Mouse (Mus musculus) forebrain, embryonic 10.5 days (tissue): ENCODE results near the gene Zfp213. TPM values are rescaled to one million over a fixed set of nuclear protein-coding genes. Genes with fewer than 3 reads are reported as not detected.

ENCODE experiments used
- DNase-seq: peaks from one replicate; pipeline ENCODE4 v3.0.0-alpha.2; 2017; ENCODE audit warnings: low spot score; ENCODE audit errors: extremely low spot score
- H3K27ac ChIP-seq: fragments of 300-500 bp; sonication (generic); 2 replicates; pipeline ENCODE4 v1.5.1; 2016; ENCODE audit warnings: mild to moderate bottlenecking
- H3K27me3 ChIP-seq: fragments of 300-500 bp; sonication (generic); 2 replicates; pipeline ENCODE4 v1.6.1; 2016; ENCODE audit warnings: mild to moderate bottlenecking; ENCODE audit not compliant: poor library complexity, severe bottlenecking
- H3K36me3 ChIP-seq: fragments of 300-500 bp; sonication (generic); replicated peaks from 2 replicates; pipeline ENCODE4 v1.6.1; 2016; ENCODE audit warnings: mild to moderate bottlenecking, moderate library complexity
- H3K4me1 ChIP-seq: fragments of 300-500 bp; sonication (generic); 2 replicates; pipeline ENCODE4 v1.6.1; 2016
- H3K4me3 ChIP-seq: fragments of 300-500 bp; sonication (generic); 2 replicates; pipeline ENCODE4 v1.5.1; 2016; ENCODE audit warnings: mild to moderate bottlenecking, moderate library complexity
- H3K9me3 ChIP-seq: fragments of 300-500 bp; sonication (generic); 2 replicates; pipeline ENCODE4 v1.6.1; 2016; ENCODE audit warnings: mild to moderate bottlenecking, moderate library complexity
- WGBS: fragments of 180-500 bp; shearing (Covaris S2); methylation state at CpG from one replicate; pipeline ENCODE4 v1.1.7; 2016; 5-methylcytosine and 5-hydroxymethylcytosine counted together
- polyA plus RNA-seq: library from polyadenylated mRNA; unstranded; fragments of >200 nt; fragmentation: Nextera tagmentation; extraction: Ambion mirVana; gene quantifications from 2 replicates; pipeline ENCODE4 v1.2.1, GENCODE M21; 2016

Zfp213 gene
- polyA plus RNA-seq: 27.6 and 29.9 TPM in 2 replicates

DNA sequence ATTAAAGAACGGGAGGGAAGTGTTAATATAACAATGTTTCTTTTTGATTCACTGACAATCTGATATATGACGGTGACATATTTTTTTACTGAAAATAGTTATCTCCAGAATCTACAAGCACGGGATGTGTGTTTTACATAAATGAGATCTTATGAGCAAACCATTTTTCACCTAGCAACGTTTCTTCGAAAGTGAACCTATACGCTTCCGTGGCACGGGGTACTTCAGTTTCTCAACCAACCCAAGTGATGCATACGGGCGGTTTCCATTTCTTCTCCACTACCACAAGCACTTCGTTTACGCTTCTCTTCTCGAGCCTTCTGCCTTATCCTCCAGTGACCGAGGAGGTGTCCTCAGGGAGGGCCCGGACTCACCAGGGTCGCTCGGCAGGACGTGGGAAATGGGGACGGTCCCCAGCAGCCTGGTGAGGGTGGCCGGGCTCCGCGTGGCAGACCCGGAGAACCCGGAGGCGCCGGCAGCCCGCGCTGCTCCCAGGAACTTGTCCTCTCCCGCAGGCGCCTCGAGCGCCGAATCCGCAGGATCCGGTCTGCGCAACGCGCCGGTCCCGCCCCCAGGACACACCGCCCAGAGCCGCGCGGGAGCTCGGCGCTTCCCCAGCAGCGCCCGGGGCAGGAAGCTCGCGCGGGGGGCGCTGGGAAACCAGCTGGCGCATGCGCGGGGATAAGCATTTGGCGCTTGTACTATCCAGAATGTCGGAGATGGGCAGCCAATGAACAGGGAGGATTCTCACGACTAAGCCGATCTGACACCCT lies at the start of gene Zfp213:
Gene Zfp213, minus strand, starts transcription at position 644 of the 773 bp plus-strand sequence.
- peaks cover 16% of the 10 kb centered on the region for H3K4me1 ChIP-seq
- peak; percentile 91 for DNase-seq
- no peaks in the 10 kb centered on the region for H3K9me3 ChIP-seq
- no peaks in the 10 kb centered on the region for H3K27me3 ChIP-seq
- peak within 1 kb of the TSS; percentile 92 for H3K27ac ChIP-seq
- peak within 1 kb of the TSS; percentile 71 for H3K4me3 ChIP-seq
- WGBS: 1% methylated on average over 59 of the region's 59 CpGs
- peaks cover 28% of the 10 kb centered on the region for H3K36me3 ChIP-seq

DNA sequence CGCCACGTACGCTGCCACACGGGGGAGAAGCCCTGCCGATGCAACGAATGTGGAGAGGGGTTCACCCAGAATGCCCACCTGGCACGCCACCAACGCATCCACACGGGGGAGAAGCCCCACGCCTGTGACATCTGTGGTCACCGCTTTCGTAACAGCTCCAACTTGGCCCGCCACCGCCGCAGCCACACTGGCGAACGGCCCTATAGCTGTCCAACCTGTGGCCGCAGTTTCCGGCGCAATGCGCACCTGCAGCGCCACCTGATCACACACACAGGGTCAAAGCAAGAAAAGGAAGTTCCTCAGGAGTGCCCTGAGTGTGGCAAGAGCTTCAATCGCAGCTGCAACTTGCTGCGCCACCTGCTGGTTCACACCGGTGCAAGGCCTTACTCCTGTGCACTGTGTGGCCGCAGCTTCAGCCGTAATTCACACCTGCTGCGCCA lies 46.3 kb upstream of the Zfp213 start:
- no peaks in the 10 kb centered on the region for H3K27me3 ChIP-seq
- H3K4me3 ChIP-seq: no peak overlapping the region
- WGBS: 91% methylated on average over 28 of the region's 28 CpGs
- no peak for DNase-seq
- no peaks in the 10 kb centered on the region for H3K36me3 ChIP-seq
- H3K27ac ChIP-seq: no peak overlapping the region
- no peaks in the 10 kb centered on the region for H3K4me1 ChIP-seq
- no peaks in the 10 kb centered on the region for H3K9me3 ChIP-seq

DNA sequence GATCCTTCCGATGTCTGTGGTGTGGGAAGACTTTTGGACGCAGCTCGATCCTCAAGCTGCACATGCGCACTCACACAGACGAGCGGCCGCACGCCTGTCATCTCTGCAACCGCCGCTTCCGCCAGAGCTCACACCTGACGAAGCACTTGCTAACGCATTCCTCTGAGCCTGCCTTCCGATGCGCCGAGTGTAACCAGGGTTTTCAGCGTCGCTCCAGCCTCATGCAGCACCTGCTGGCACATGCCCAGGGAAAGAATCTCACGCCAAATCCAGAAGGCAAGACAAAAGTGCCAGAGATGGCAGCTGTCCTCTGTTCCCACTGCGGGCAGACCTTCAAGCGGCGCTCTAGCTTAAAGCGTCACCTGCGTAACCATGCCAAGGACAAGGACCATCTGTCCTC lies 45.6 kb upstream of the Zfp213 start:
- no peak overlapping the region for H3K4me3 ChIP-seq
- H3K27ac ChIP-seq: no peak overlapping the region
- no peaks in the 10 kb centered on the region for H3K27me3 ChIP-seq
- no peak for DNase-seq
- no peaks in the 10 kb centered on the region for H3K36me3 ChIP-seq
- no peaks in the 10 kb centered on the region for H3K9me3 ChIP-seq
- H3K4me1 ChIP-seq: no peaks in the 10 kb centered on the region
- WGBS: 94% methylated on average over 24 of the region's 24 CpGs

DNA sequence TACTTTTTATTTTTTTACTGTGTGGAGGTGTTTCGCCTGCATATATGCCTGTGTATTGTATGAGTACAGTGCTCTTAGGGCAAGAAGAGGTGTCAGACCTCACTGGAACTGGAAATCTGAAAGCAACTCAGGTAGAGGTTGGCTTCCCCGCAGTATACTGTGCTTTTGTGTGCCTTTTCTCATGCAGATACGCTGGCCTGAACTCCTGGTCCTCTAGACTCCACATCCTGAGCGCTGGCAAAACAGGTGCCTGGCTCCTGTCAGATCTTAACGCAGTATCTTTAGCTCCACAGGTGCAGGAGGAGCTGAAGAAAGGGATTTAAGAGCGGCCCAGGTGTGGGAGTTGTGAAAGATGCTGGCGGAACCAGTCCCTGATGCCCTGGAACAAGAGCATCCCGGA lies 41.2 kb upstream of the Zfp213 start:
- Histone ChIP-seq H3K4me1 (peaks cover 27% of the 10 kb centered on the region), H3K36me3 (no peaks in the 10 kb centered on the region), H3K27me3 (no peaks in the 10 kb centered on the region), H3K27ac (no peak overlapping the region), H3K4me3 (no peak overlapping the region), H3K9me3 (no peaks in the 10 kb centered on the region)
- WGBS: 87% methylated on average over 8 of the region's 8 CpGs
- no peak for DNase-seq

DNA sequence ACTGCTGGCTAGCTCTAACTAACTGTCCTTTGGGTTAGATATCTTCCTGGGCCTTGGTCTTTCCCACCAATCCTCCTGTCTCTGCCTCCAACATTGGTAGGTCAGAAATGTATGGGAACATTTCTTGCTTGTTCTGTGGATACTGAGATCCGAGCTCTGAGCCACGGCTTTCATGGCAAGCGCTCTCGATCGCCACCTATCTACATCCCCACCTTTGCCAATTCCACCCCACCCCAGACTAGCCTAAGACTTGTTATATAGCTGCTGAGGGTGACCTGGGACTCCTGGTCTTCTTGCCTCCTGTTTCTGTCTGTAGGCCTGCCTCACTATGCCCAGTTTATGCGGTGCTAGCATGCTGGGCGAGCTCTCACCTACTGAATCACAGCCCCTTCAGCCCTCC lies 40.4 kb upstream of the Zfp213 start:
- Histone ChIP-seq H3K36me3 (no peaks in the 10 kb centered on the region), H3K27me3 (no peaks in the 10 kb centered on the region), H3K27ac (no peak overlapping the region), H3K4me3 (no peak overlapping the region), H3K9me3 (no peaks in the 10 kb centered on the region), H3K4me1 (peaks cover 34% of the 10 kb centered on the region)
- no peak for DNase-seq
- WGBS: 77% methylated on average over 7 of the region's 7 CpGs

DNA sequence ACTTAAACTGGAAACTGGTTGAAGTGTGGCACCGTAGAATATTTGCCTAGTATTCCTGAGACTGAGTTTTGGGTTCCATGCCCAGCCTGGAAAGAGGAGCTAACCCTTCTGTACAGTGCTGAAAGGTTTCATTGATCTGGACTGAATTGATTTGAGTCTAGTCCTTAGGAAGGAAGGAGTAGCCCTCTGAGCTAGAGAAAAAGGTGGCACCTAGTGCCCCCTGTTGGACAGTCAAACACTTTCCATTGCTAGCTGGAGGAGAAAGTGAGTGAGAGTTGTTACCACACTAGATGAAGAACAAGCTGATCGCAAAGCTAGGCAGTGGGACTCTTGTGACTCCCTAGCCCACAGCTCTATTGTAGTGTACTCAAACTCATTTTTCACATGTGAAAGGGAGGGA lies 39.5 kb upstream of the Zfp213 start:
- no peaks in the 10 kb centered on the region for H3K9me3 ChIP-seq
- peak; percentile 27 for DNase-seq
- H3K4me1 ChIP-seq: peaks cover 42% of the 10 kb centered on the region
- no peaks in the 10 kb centered on the region for H3K36me3 ChIP-seq
- WGBS: 55% methylated on average over 2 of the region's 2 CpGs
- H3K27me3 ChIP-seq: no peaks in the 10 kb centered on the region
- no peak overlapping the region for H3K4me3 ChIP-seq
- no peak overlapping the region for H3K27ac ChIP-seq

DNA sequence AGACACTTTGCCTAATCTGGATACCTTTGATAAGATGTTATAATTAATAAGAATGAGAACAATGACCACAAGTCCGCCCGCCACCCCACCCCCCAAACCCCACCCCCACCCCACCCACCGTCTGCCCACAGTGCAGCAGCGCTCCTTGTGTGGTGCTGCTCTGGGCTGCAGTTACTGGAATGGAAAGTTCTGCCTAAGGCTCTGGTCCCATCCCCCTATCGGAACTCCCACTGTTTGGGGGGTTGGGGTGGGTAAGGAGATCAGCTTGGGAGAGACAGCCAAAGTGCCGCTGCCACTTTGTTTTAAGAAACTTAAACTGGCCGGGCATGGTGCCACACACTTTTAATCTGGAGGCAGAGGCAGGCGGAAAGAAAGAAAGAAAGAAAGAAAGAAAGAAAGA lies 39.0 kb upstream of the Zfp213 start:
- Histone ChIP-seq H3K27me3 (no peaks in the 10 kb centered on the region), H3K27ac (no peak overlapping the region), H3K4me1 (peaks cover 47% of the 10 kb centered on the region), H3K9me3 (no peaks in the 10 kb centered on the region), H3K4me3 (no peak overlapping the region), H3K36me3 (no peaks in the 10 kb centered on the region)
- 19% methylated on average over 8 of the region's 8 CpGs for WGBS
- DNase-seq: no peak

DNA sequence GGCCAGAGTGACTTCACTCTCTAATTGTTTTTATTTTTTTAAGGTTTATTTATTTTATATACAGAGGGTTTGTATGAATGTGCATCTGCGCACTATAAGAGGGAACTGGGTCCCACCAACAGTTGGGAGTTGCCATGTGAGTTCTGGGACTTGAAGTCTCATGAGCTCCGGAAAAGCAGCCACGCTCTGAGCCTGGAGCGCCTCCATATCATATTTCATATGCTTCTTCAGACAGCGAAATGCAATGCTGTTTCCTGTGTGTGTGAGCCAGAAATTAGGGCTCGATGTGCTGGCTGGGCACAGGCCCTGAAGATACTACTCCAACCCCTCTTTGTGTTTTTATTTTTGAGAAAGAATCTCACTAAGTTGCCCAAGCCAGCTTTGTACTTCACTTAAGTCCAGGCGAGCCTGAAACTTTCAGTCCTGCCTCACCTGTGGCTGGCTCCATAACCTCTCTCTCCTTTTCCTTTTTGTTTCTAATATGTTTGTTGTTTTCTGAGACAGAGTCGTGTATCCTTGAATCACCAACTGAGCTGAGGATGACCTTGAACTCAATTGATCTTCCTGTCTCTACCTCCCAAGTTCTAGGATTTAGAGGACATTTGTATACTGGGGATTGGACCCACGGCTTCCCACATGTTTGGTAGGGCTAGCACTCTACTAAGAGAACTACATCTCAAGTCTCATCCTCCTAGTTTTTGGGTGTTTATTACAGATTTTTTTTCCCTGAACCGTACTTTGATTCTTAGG lies 38.0 kb upstream of the Zfp213 start:
- H3K27me3 ChIP-seq: no peaks in the 10 kb centered on the region
- 41% methylated on average over 10 of the region's 10 CpGs for WGBS
- H3K27ac ChIP-seq: no peak overlapping the region
- H3K4me3 ChIP-seq: no peak overlapping the region
- DNase-seq: no peak
- no peaks in the 10 kb centered on the region for H3K9me3 ChIP-seq
- H3K36me3 ChIP-seq: no peaks in the 10 kb centered on the region
- H3K4me1 ChIP-seq: peaks cover 47% of the 10 kb centered on the region

DNA sequence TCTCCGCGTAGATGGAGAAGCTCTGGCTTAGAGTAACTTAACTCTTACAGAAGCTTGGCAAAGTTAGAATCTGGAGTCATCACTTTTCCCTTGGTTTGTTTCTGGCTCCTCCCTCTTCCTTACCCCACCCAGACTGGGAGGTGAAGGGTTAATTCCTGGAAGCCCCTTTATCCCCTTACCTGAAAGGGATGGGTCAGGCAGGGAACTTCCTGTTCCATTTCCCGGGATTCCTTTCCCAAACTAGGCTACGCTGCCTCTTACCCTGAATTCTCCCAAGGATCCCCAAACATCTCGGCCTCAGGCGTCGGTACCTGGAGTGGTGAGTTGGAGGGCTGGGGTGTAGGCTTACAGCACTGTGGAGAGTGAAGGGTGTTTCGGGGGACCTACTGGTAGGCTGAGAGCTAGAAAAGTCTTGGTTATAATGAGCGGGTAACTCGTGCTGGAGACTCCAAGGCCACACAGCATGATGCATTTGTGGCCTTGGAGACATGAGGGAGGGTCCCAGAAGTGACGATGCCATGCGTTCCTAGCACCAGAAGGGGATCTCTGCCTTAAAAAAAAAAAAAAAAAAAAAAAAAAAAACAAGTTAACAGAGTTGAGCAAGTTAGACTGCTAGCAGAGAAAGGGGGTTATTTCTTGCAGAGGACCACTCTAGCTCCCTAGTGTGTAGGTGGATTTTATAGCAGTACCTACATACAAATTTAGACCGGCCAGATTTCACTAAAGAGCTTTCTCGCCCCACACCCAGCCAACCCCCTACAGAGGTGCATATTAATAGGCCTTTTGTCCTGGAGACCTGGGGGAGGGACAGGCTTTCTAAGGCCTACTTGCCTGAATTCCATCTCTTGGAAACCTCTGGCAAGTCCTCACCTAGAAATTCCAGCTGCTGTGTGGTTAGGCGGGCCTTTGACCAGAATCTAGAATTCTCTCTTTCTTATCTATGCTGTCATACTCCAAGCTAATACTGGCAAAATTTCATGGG lies 36.9 kb upstream of the Zfp213 start, which contains the start of gene Zscan10:
Gene Zscan10, plus strand, starts transcription at position 216 of the 982 bp plus-strand sequence.
- DNase-seq: no peak
- Histone ChIP-seq H3K27me3 (no peaks in the 10 kb centered on the region), H3K4me1 (peaks cover 47% of the 10 kb centered on the region), H3K4me3 (peak within 1 kb of the TSS; percentile 55), H3K36me3 (no peaks in the 10 kb centered on the region), H3K27ac (peak within 1 kb of the TSS; percentile 84), H3K9me3 (no peaks in the 10 kb centered on the region)
- WGBS: 19% methylated on average over 15 of the region's 15 CpGs

DNA sequence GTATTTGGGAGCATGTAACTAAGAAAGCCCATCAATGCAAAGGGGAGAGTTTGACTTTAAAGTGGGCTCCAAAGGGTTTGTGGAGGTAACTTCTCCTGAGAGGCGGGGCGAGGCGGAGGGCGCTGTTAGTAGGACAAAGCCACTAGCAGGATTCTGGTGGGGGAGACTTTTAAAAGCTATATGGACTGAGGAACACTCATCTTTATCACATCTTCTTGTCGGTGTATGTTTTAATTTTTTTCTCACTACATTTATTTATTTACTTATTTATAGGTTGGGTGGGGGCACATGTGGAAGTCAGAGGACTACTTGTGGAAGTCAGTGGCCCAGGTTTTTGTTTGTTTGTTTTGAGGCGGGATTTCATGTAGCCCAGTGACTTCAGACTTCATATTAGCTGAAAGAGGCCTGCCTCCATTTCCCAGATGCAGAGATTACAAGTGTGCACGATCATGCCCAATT lies 35.6 kb upstream of the Zfp213 start:
- Histone ChIP-seq H3K4me1 (peaks cover 47% of the 10 kb centered on the region), H3K9me3 (no peaks in the 10 kb centered on the region), H3K36me3 (no peaks in the 10 kb centered on the region), H3K27ac (peak overlapping the region; percentile 84), H3K27me3 (no peaks in the 10 kb centered on the region), H3K4me3 (peak overlapping the region; percentile 55)
- WGBS: 40% methylated on average over 7 of the region's 7 CpGs
- DNase-seq: no peak

DNA sequence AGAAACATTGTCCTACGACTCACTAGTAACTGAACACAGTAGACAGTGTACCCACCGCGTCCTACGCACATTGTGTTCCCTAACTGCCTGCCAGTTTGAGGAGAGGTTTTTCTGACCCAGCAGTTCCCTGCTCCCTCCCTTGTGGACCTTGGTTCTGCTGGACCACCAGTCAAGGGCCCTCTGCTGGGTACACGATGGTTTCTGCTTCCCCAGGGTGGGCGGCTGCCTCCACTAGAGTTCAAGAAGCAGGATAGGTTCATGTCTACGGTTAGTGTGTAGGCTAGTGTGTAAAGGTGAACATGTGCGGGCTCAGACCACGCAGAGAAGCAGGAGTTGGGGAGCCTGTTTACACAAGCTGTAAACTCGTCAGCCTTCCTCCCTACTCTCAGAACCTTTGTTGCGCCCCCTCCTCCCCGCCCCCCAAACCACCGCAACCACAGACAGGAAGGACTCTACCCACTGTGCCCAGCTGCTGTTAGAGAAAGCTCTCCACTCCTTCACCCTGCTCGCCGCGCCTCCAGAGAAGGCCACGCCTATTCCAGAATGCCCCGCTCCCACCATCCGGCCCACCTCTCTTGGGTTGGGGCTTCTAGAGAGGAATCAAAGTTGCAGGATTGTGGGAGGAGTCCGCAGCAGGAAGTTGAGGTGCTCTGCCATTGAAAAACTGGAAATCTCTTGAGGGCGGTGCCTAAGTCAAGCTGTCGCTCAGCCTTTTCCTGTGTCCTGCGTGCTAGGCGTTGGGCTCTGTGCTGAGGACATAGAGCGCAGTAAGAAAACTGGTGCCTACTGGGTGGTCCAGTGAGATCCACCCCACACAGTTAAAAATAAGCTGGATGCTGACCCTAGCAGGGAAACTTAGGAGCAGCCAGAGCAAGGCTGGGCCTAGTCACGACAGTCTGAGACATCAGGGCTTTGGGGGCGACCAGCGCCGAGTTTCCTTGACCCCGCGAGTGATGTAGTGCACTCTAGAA lies 34.8 kb upstream of the Zfp213 start, which contains the start of gene Zfp13:
Gene Zfp13, minus strand, starts transcription at position 906 of the 971 bp plus-strand sequence.
- Histone ChIP-seq H3K4me3 (peak within 1 kb of the TSS; percentile 55), H3K27ac (peak within 1 kb of the TSS; percentile 84), H3K36me3 (no peaks in the 10 kb centered on the region), H3K9me3 (no peaks in the 10 kb centered on the region), H3K4me1 (peaks cover 47% of the 10 kb centered on the region), H3K27me3 (no peaks in the 10 kb centered on the region)
- 9% methylated on average over 31 of the region's 31 CpGs for WGBS
- peak; percentile 89 for DNase-seq
